Mouse (Mus musculus) CH12F3 (cell line): Measurements from ENCODE around the gene Foxf2.

Experiments
- in situ Hi-C: fragments of 300-500 bp; cut with MboI; formaldehyde crosslinking; loops from 2 replicates; pipeline ENCODE4 v1.14.3; 2020; ENCODE audit warnings: low sequenced_read_pairs

Foxf2 gene

GRCm38 (mm10) chr13:31661211-31661610, 35.6 kb downstream of the Foxf2 start:
- in situ Hi-C loops: no loop called here

GRCm38 (mm10) chr13:31665376-31665775, 39.8 kb downstream of the Foxf2 start:
- in situ Hi-C loops: no loop called here

- in situ Hi-C loops: no loop called here
Measured at GRCm38 (mm10) chr13:31667919-31668524, 42.4 kb downstream of the Foxf2 start.

- in situ Hi-C loops: no loop called here
Measured at GRCm38 (mm10) chr13:31672093-31672492, 46.5 kb downstream of the Foxf2 start.
